8 mouse cellular contexts compared by ENCODE assay signal in genomic region chr5:115156933-115157589, GRCm38 (mm10). TPM values are rescaled to one million over a fixed set of nuclear protein-coding genes. Genes with fewer than 3 reads are reported as not detected.
DNase-seq lines count a peak whose midpoint lies in the region; ATAC-seq and TF ChIP-seq lines count a peak whose summit lies in the region.

No protein-coding gene starts in this region.

- ATAC-seq in erythroblast, adult 5-6 weeks (replicated peaks; ENCODE audit: low FRiP score, poor library complexity, severe bottlenecking): no peak
- no peak for ATAC-seq in hindbrain, postnatal 0 days
- no peak for ATAC-seq in midbrain, embryonic 14.5 days (ENCODE audit: low FRiP score, low TSS enrichment)
- ATAC-seq in erythroid progenitor cell, adult 5-6 weeks (replicated peaks; ENCODE audit: low FRiP score, poor library complexity, severe bottlenecking): no peak

- no peaks in the 10 kb centered on the region for H3K27me3 ChIP-seq in erythroblast, embryonic 14.5 days (ENCODE audit: control insufficient read depth)
- H3K27me3 ChIP-seq in hindbrain, postnatal 0 days (ENCODE audit: insufficient read depth, low read length): no peaks in the 10 kb centered on the region
- H3K27me3 ChIP-seq in midbrain, embryonic 14.5 days (ENCODE audit: control insufficient read depth, insufficient read depth, low read length): no peaks in the 10 kb centered on the region

- peak overlapping the region; percentile 97 for H3K4me2 ChIP-seq in hindbrain, postnatal 0 days (ENCODE audit: low read depth, low read length)
- peak overlapping the region; percentile 96 for H3K4me2 ChIP-seq in midbrain, embryonic 14.5 days (ENCODE audit: low read length)

- 2% methylated on average over 26 of the region's 26 CpGs for WGBS in hindbrain, postnatal 0 days
- 2% methylated on average over 26 of the region's 26 CpGs for WGBS in midbrain, embryonic 14.5 days

- peaks cover 59% of the 10 kb centered on the region for H3K4me1 ChIP-seq in erythroblast, embryonic 14.5 days (ENCODE audit: control insufficient read depth)
- peaks cover 13% of the 10 kb centered on the region; the same call in 1 of the 2 replicates for H3K4me1 ChIP-seq in hindbrain, postnatal 0 days (ENCODE audit: insufficient read depth, low read length)
- H3K4me1 ChIP-seq in midbrain, embryonic 14.5 days (ENCODE audit: control insufficient read depth, insufficient read depth, low read length): peaks cover 31% of the 10 kb centered on the region

- H3K4me3 ChIP-seq in erythroblast, embryonic 14.5 days (replicated peaks): peak overlapping the region; percentile 92
- H3K4me3 ChIP-seq in hindbrain, postnatal 0 days (ENCODE audit: low read length): peak overlapping the region; percentile 74
- H3K4me3 ChIP-seq in midbrain, embryonic 14.5 days (replicated peaks; ENCODE audit: low read depth, low read length): peak overlapping the region; percentile 92

- peak; percentile 54 to 57 for DNase-seq in B cell, adult 2 months
- peak; percentile 60 for DNase-seq in embryo, embryonic 10.5 days (ENCODE audit: low spot score)
- DNase-seq in hindbrain, postnatal 0 days (ENCODE audit: low spot score): no peak
- peak; percentile 22 for DNase-seq in midbrain, embryonic 14.5 days
- DNase-seq in gastrocnemius, postnatal 25 days: no peak

- H3K36me3 ChIP-seq in erythroblast, embryonic 14.5 days (ENCODE audit: control insufficient read depth): peaks cover 9% of the 10 kb centered on the region
- no peaks in the 10 kb centered on the region for H3K36me3 ChIP-seq in hindbrain, postnatal 0 days (ENCODE audit: insufficient read depth, low read length)
- H3K36me3 ChIP-seq in midbrain, embryonic 14.5 days (ENCODE audit: control insufficient read depth, insufficient read depth, low read length): no peaks in the 10 kb centered on the region

- H3K9me3 ChIP-seq in erythroblast, embryonic 14.5 days (ENCODE audit: control insufficient read depth, low read length): no peaks in the 10 kb centered on the region
- no peaks in the 10 kb centered on the region for H3K9me3 ChIP-seq in hindbrain, postnatal 0 days (ENCODE audit: low read length)
- H3K9me3 ChIP-seq in midbrain, embryonic 14.5 days (ENCODE audit: control insufficient read depth, low read length): no peaks in the 10 kb centered on the region

- TF ChIP-seq CTCF in hindbrain, postnatal 0 days (IDR thresholded peaks at IDR 0.05; ENCODE audit: low read depth): no peak

- peak overlapping the region; percentile 97 for H3K27ac ChIP-seq in hindbrain, postnatal 0 days
- no peak overlapping the region; the same call in 1 of the 2 replicates for H3K27ac ChIP-seq in midbrain, embryonic 14.5 days (replicated peaks; ENCODE audit: low read depth, low read length)

- peak overlapping the region; percentile 82 for H3K9ac ChIP-seq in hindbrain, postnatal 0 days (replicated peaks; ENCODE audit: low read length)
- H3K9ac ChIP-seq in midbrain, embryonic 14.5 days (replicated peaks; ENCODE audit: low read length): peak overlapping the region; percentile 91

RNA-seq across cellular contexts. Expression of gene Mlec, which starts 0.9 kb away (rescaled TPM):
- 0.53 and 0.69 TPM in 2 replicates for polyA plus RNA-seq in erythroblast, embryonic 14.5 days (2012)
- total RNA-seq in erythroblast, adult 5-6 weeks (2015; ENCODE audit: low replicate concordance): 43.5 and 51.9 TPM in 2 replicates
- 34.8 and 42.3 TPM in 2 replicates for total RNA-seq in erythroblast, adult 5-6 weeks (2017; ENCODE audit: low replicate concordance)
- 65.5 and 80.9 TPM in 2 replicates for total RNA-seq in hindbrain, postnatal 0 days (2014; rRNA removed)
- 15.5 and 20.6 TPM in 2 replicates for polyA plus RNA-seq in hindbrain, postnatal 0 days (2015; fragmentation: Nextera tagmentation; extraction: Ambion mirVana)
- polyA plus RNA-seq in midbrain, embryonic 14.5 days (2014; fragmentation: Nextera tagmentation; extraction: Ambion mirVana): 14.6 and 18.6 TPM in 2 replicates
- total RNA-seq in gastrocnemius, postnatal 25 days (2021): 100 to 1,000 TPM; 156 to 196 TPM
- total RNA-seq in erythroid progenitor cell, adult 5-6 weeks (2015; ENCODE audit: low replicate concordance): 32.3 and 36.8 TPM in 2 replicates
- 23.2 and 25.9 TPM in 2 replicates for total RNA-seq in erythroid progenitor cell, adult 5-6 weeks (2017; ENCODE audit: low replicate concordance)

RNA-seq across cellular contexts. Expression of gene Unc119b, which starts 22.3 kb away (rescaled TPM):
- 1.3 and 1.6 TPM in 2 replicates for polyA plus RNA-seq in erythroblast, embryonic 14.5 days (2012)
- 0.63 and 2.3 TPM in 2 replicates for total RNA-seq in erythroblast, adult 5-6 weeks (2015; ENCODE audit: low replicate concordance)
- total RNA-seq in erythroblast, adult 5-6 weeks (2017; ENCODE audit: low replicate concordance): 0.60 and 3.5 TPM in 2 replicates
- 27.0 and 32.1 TPM in 2 replicates for total RNA-seq in hindbrain, postnatal 0 days (2014; rRNA removed)
- 22.5 and 23.4 TPM in 2 replicates for polyA plus RNA-seq in hindbrain, postnatal 0 days (2015; fragmentation: Nextera tagmentation; extraction: Ambion mirVana)
- 29.1 and 37.2 TPM in 2 replicates for polyA plus RNA-seq in midbrain, embryonic 14.5 days (2014; fragmentation: Nextera tagmentation; extraction: Ambion mirVana)
- total RNA-seq in gastrocnemius, postnatal 25 days (2021): 10 to 100 TPM; 10.2 to 12.9 TPM
- total RNA-seq in erythroid progenitor cell, adult 5-6 weeks (2015; ENCODE audit: low replicate concordance): 5.4 and 5.9 TPM in 2 replicates
- total RNA-seq in erythroid progenitor cell, adult 5-6 weeks (2017; ENCODE audit: low replicate concordance): 5.4 and 6.8 TPM in 2 replicates

RNA-seq across cellular contexts. Expression of gene Cabp1, which starts 37.1 kb away (rescaled TPM):
- not detected in 2 replicates for polyA plus RNA-seq in erythroblast, embryonic 14.5 days (2012)
- 0.19 TPM in 1 of 2 replicates, not detected in the other for total RNA-seq in erythroblast, adult 5-6 weeks (2015; ENCODE audit: low replicate concordance)
- not detected in 2 replicates for total RNA-seq in erythroblast, adult 5-6 weeks (2017; ENCODE audit: low replicate concordance)
- 21.4 and 34.6 TPM in 2 replicates for total RNA-seq in hindbrain, postnatal 0 days (2014; rRNA removed)
- 20.9 and 23.6 TPM in 2 replicates for polyA plus RNA-seq in hindbrain, postnatal 0 days (2015; fragmentation: Nextera tagmentation; extraction: Ambion mirVana)
- 6.6 and 6.9 TPM in 2 replicates for polyA plus RNA-seq in midbrain, embryonic 14.5 days (2014; fragmentation: Nextera tagmentation; extraction: Ambion mirVana)
- total RNA-seq in gastrocnemius, postnatal 25 days (2021): 1 to 10 TPM; 1.6 TPM
- total RNA-seq in erythroid progenitor cell, adult 5-6 weeks (2015; ENCODE audit: low replicate concordance): not detected in 2 replicates
- total RNA-seq in erythroid progenitor cell, adult 5-6 weeks (2017; ENCODE audit: low replicate concordance): not detected in 2 replicates

RNA-seq across cellular contexts. Expression of gene Acads, which starts 37.9 kb away (rescaled TPM):
- polyA plus RNA-seq in erythroblast, embryonic 14.5 days (2012): 0.71 and 0.84 TPM in 2 replicates
- 2.3 and 8.8 TPM in 2 replicates for total RNA-seq in erythroblast, adult 5-6 weeks (2015; ENCODE audit: low replicate concordance)
- 2.3 and 5.7 TPM in 2 replicates for total RNA-seq in erythroblast, adult 5-6 weeks (2017; ENCODE audit: low replicate concordance)
- total RNA-seq in hindbrain, postnatal 0 days (2014; rRNA removed): 30.3 and 32.5 TPM in 2 replicates
- polyA plus RNA-seq in hindbrain, postnatal 0 days (2015; fragmentation: Nextera tagmentation; extraction: Ambion mirVana): 22.1 and 25.3 TPM in 2 replicates
- polyA plus RNA-seq in midbrain, embryonic 14.5 days (2014; fragmentation: Nextera tagmentation; extraction: Ambion mirVana): 13.8 and 14.6 TPM in 2 replicates
- total RNA-seq in gastrocnemius, postnatal 25 days (2021): 10 to 100 TPM; 65.8 TPM
- total RNA-seq in erythroid progenitor cell, adult 5-6 weeks (2015; ENCODE audit: low replicate concordance): 4.2 and 20.2 TPM in 2 replicates
- total RNA-seq in erythroid progenitor cell, adult 5-6 weeks (2017; ENCODE audit: low replicate concordance): 2.4 and 8.0 TPM in 2 replicates

RNA-seq across cellular contexts. Expression of gene Gm10401, which starts 59.0 kb away (rescaled TPM):
- not detected in 2 replicates for polyA plus RNA-seq in erythroblast, embryonic 14.5 days (2012)
- total RNA-seq in erythroblast, adult 5-6 weeks (2015; ENCODE audit: low replicate concordance): not detected in 2 replicates
- 1.1 TPM in 1 of 2 replicates, not detected in the other for total RNA-seq in erythroblast, adult 5-6 weeks (2017; ENCODE audit: low replicate concordance)
- total RNA-seq in hindbrain, postnatal 0 days (2014; rRNA removed): not detected in 2 replicates
- polyA plus RNA-seq in hindbrain, postnatal 0 days (2015; fragmentation: Nextera tagmentation; extraction: Ambion mirVana): 38.5 and 39.3 TPM in 2 replicates
- polyA plus RNA-seq in midbrain, embryonic 14.5 days (2014; fragmentation: Nextera tagmentation; extraction: Ambion mirVana): 59.4 and 72.9 TPM in 2 replicates
- not detected for total RNA-seq in gastrocnemius, postnatal 25 days (2021)
- total RNA-seq in erythroid progenitor cell, adult 5-6 weeks (2015; ENCODE audit: low replicate concordance): not detected in 2 replicates
- total RNA-seq in erythroid progenitor cell, adult 5-6 weeks (2017; ENCODE audit: low replicate concordance): 1.2 and 5.8 TPM in 2 replicates

Comparison
In these comparisons a context has a peak if more than half of its experiments do, and no peak if none do; other contexts are left out.
1. DNase-seq: peak in B cell, adult 2 months (2 of 2), embryo, embryonic 10.5 days (single experiment) and midbrain, embryonic 14.5 days (single experiment); none in hindbrain, postnatal 0 days (single experiment) and gastrocnemius, postnatal 25 days (single experiment).
2. Peak in every context shown above with its lines, with median percentiles within 50 percentile points of each other: H3K4me3 ChIP-seq.